Mouse (Mus musculus) Muller cell, postnatal 12 days (primary cell): ENCODE data around the gene Sox5.

ENCODE experiments used
- DNase-seq: peaks from one replicate; pipeline ENCODE4 v3.0.0-alpha.2; 2015; ENCODE audit errors: inconsistent ontology term

The Sox5 gene

GRCm38 (mm10) chr6:144659115-144660108 lies 122.4 kb downstream of the Sox5 start:
- no peak for DNase-seq

GRCm38 (mm10) chr6:144652876-144653275 lies 128.9 kb downstream of the Sox5 start:
- no peak for DNase-seq

DNA sequence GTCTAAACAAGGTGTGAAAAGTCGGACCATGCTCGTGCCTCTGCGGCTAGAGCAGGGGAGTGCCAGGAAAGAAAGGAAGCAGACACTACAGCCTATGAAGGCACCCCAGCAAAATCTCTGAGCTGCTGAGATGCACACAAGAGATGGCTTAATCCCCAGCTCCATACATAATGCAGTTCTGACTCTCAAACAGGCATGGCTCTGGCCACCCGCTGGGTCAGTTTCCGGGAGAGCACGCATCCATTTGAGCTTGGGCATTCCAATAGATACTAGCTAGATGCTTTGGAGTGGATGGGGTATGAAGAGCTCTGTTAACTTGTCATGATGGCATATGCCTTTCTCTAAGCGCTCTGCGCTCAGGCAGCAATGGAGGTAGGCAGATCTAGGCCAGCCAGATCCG lies 132.9 kb downstream of the Sox5 start:
- no peak for DNase-seq

- DNase-seq = peak; percentile 62
Measured at GRCm38 (mm10) chr6:144648124-144648591, 133.6 kb downstream of the Sox5 start.

DNA sequence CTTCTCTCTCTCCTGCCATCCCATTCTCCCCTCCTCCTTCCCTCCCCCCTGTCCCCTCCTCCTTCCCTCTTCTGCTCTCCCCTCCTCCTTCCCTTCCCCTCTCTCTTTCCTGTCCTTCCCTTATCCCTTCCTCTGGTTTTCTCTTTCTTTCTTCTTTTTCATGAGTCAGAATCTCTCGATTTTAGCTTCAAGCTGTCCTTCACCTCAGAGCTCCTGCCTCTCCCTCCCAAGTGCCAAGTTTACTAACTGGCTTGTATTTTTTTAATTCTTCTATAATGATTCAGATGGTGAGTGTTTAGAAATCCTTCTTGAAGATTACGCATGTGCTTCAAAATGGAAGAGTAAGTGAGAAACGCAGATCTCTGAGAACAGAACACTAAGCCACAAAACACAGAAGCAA lies 135.4 kb downstream of the Sox5 start:
- no peak for DNase-seq

DNA sequence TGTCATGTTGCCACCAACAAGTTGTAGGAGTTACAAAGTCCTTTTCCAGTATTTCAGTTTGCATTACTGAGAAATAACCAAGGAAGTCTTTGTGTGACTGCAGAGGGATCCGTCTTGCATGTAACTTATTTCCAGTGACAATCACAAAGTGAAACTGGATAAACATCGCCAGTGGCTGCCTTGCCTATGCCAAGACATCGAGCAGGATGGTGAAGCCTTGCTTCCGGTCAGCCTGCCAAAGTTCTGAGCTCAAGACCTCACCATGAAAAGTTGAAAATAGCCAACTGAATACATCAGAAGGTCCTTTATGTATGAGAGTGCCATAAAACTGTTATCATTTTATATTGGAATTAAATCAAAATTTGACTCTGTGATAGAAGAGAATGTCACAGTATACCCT lies 136.0 kb downstream of the Sox5 start:
- DNase-seq = no peak

DNA sequence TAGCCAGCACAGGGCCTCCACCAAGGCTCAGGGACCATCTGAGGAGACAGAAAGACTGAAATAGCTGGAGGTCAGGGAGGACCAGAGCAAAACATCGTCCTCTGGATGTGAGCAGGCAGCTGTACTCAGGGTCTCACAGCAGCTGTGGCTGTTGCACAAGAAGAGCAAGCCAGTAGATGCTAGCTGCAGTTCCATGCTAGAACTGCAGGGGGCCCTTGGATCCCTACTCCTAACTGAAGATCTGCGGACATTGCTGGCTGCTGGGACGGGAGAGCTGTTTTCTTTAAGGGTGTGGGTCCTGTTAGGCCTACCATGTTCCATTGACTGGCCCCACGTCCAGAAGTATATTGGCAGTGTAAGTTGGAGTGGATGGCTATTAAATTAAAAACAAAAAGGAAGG lies 137.1 kb downstream of the Sox5 start:
- no peak for DNase-seq

- no peak for DNase-seq
Measured at GRCm38 (mm10) chr6:144643601-144644000, 138.2 kb downstream of the Sox5 start.

GRCm38 (mm10) chr6:144641888-144642287 lies 139.9 kb downstream of the Sox5 start:
- no peak for DNase-seq

DNA sequence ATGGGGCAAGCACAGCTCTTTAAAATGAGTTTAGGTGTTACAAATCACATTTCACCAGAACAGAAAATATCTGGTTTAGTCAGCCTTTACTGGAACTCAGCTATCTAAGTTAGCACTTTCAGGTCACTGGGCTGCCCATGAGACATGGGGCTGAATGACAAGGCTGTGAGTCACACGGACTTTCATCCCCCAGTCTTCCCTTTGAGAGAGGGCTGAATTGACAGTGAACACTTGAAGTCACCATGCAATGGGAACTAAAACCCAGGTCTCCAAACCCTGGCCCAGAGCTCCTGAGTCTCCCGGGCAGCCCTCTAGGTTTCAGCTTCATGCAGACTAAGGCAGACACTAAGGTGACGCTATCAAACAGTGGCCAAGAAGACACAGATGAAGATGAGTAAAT lies 141.2 kb downstream of the Sox5 start:
- peak; percentile 48 for DNase-seq

GRCm38 (mm10) chr6:144638547-144638946 lies 143.2 kb downstream of the Sox5 start:
- DNase-seq = no peak

DNA sequence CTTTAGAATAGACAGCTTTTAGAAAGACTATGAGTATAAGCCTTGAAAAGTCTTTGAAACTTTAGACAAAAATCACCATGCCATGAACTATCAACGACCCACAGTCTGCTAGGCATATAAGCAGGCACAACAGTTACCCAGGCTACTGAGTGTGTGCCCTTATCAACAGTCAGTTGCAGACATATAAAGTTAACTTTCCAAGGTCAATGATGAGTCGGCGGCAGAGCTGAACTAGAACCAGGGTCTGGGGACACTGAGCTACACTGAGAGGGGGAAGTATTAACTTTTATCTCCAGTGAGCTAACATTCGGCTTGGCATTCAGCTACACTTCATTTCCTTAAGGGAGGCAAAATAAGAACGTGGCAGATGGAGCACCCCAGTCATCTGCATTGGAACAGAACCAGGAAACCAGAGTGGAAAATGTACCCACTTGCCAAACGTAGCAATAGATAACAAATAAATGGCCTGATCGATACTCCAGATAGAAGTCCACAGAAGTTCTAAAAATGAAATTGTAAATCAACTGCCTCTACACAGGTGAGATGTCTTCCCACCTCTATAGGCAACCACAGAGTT lies 154.2 kb downstream of the Sox5 start:
- DNase-seq = no peak

- DNase-seq = no peak
Measured at GRCm38 (mm10) chr6:144621089-144621769, 160.5 kb downstream of the Sox5 start.

DNA sequence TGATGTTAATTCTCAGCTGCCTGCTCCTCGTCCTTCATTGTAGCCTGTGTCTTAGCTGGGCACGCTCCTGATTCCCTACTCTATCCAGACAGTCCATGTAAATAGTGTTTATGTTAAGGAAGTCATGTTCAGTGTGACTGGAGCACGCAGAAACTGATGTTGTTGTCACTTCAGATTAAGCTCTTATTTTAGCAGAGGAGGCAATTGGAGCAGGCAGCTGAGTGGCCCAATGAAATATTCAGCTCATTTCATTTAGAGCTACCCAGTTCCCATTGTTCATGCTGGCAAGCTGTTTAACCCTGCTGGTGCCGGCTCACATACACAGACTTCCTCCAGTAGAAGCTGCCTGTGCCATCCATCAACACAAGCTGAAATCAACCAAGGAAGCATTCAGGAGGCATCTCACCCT lies 170.4 kb downstream of the Sox5 start:
- DNase-seq = peak; percentile 30

GRCm38 (mm10) chr6:144610878-144611277 lies 170.9 kb downstream of the Sox5 start:
- peak; percentile 8 for DNase-seq

GRCm38 (mm10) chr6:144602883-144603282 lies 178.9 kb downstream of the Sox5 start:
- DNase-seq = peak; percentile 8

- DNase-seq = no peak
Measured at GRCm38 (mm10) chr6:144600351-144600750, 181.4 kb downstream of the Sox5 start.

DNA sequence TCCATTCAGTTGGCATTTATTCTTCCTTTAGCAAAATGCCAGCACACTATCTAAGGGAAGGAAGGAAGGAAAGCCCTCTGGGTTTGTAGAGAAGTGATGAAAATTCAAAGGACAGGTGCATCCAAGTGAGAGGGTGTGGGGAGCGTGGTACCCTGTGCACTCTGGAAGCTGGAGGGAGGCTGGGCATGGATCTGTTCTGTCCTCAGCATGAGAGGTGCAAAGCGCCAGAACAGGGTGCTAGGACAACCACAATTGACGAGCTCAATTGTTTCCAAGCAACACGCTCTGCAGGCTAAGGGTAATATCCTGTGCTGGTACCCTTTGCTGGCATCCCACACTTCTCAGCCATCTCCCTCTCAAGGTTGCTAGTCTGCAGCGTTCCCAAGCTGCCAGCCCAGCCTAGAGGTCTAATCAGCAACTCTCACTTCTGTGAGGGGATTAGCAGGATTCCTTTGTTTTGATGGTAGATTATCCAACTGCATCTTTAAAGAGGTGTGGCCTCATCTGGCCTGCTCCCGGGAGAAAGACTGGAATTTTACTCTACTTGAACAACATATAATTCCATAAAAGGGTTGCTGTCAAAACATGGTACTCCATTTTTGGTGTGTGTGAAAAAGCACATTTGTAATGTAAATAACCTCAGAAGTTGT lies 183.3 kb downstream of the Sox5 start:
- no peak for DNase-seq

DNA sequence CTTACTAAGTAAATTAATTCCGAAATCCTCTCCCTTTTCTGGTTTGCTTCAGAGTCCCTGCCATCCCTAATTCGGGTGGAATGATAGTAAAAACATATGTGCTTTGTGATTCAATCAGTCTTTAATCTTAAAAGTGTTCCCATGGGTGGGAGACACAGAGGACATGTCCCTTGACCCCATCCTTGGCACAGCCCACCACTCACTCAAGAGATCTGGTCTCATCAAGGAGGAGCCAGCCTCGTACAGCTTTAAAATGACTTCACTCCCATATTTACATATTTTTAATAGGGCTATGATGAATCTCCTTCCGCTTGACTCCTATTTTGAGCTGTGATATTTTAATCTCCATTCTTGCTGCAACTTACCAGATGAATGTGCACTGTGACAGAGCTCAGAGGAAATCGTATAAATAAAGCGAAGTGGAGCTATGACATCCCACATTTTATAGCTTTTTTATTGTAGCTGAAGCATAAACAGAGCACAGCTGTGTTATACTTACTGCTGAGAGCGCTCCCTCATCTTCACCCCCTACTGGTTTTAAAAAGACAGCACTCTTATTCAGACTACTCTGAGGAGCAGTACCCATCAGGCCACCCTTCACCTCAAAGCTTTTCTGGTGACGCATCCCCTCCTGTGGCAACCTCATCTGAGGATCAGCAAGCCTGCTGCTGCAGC lies 185.1 kb downstream of the Sox5 start:
- no peak for DNase-seq

DNA sequence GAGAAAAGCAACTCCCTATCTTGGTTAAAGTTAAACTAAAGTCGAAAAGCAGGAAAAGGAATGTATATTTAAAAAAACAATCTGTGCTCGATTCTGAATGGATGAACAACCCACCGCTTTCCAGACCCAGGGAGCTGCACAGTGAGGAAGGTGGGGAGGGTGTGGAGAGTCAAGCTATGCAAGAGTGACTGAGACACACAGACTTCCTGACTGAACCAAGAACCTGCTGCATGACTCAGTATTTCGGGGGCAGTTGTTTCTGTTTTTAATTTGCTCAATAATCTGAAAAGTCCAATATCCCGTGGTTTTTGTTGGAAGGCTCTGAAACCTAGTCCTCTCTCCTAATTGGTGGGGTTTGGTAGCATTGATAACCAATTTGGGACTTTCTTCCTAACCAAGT lies 196.9 kb downstream of the Sox5 start:
- peak; percentile 10 for DNase-seq
